Mouse (Mus musculus): ENCODE data around the gene Atp6v0a4.

DNA sequence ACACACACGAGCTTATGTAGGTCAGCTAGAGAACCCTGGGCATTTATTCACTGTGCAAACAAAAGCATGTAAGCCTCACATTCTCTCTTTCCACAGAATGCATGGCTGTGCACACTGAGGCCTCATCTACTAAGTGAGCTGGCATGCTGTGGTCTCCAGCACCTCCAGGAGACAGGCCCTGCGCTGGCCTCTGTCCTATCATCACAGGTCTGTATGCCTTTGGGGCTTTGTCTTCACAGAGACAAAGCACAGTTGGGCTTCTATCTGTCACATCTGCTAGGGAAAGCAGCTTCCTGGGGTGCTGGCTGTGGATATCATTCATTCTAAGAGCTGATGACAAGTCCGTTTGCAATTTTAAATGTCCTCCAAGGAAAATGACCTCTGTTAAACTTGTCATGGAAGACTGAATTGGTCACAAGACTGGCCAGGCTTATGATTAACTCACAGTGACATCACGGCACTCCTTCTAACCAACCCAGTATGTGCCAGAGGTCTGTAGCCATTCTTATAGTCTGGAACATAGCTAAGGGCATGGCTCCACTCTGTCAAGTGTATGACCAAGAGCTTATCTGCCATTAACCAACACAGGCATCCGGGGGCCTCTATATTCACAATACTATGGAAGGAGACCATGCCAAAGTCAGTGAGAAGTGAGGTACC lies 52.1 kb downstream of the Atp6v0a4 start:
- TF ChIP-seq CTCF (IDR thresholded peaks at IDR 0.05; ENCODE audit: borderline replicate concordance, insufficient read depth, low read length): no peak
- TF ChIP-seq POLR2A (IDR thresholded peaks at IDR 0.05; ENCODE audit: low read depth, low read length): no peak

All from embryonic fibroblast, embryonic 13.5 days (primary cell).